Comparison of ENCODE assay signal across 9 mouse cellular contexts in genomic region chr7:81828681-81829378, GRCm38 (mm10). TPM values are rescaled to one million over a fixed set of nuclear protein-coding genes. Genes with fewer than 3 reads are reported as not detected.
A peak's percentile ranks its signal among the peaks of the same experiment; 100 is the strongest.
DNase-seq lines count a peak whose midpoint lies in the region; ATAC-seq and TF ChIP-seq lines count a peak whose summit lies in the region.
"Had no signal": no experiment of that assay in that cellular context is flagged by ENCODE, and none has a peak within 500 bp of the region (broad histone marks: within the 10 kb centered on the region; RNA-seq: fewer than 3 reads in every experiment).

No protein-coding gene starts in this region.

- ATAC-seq in G1E (ENCODE audit: extremely low read depth, insufficient number of reproducible peaks, low FRiP score, poor library complexity, severe bottlenecking), result no peak
- ATAC-seq in forebrain, embryonic 13.5 days, result peak; percentile 80

- H3K9ac ChIP-seq in forebrain, embryonic 13.5 days, result peak overlapping the region; percentile 91

- H3K36me3 ChIP-seq in G1E (replicated peaks), result peaks cover 15% of the 10 kb centered on the region
- no peaks in the 10 kb centered on the region for H3K36me3 ChIP-seq in forebrain, embryonic 13.5 days (ENCODE audit: poor library complexity, severe bottlenecking)

- H3K4me1 ChIP-seq in G1E (ENCODE audit: insufficient read depth, low read depth, low read length), result peaks cover 44% of the 10 kb centered on the region
- H3K4me1 ChIP-seq in forebrain, embryonic 13.5 days, result peaks cover 40% of the 10 kb centered on the region

- TF ChIP-seq CTCF in G1E (IDR thresholded peaks at IDR 0.05; ENCODE audit: low read depth, low read length), result no peak

- H3K27ac ChIP-seq in forebrain, embryonic 13.5 days, result peak overlapping the region; percentile 96

- no peaks in the 10 kb centered on the region for H3K9me3 ChIP-seq in G1E (replicated peaks)
- no peaks in the 10 kb centered on the region for H3K9me3 ChIP-seq in forebrain, embryonic 13.5 days (replicated peaks)

- peak; percentile 23 for DNase-seq in G1E (ENCODE audit: low spot score)
- DNase-seq in c-Kit-positive CD71-positive TER-119-positive erythroid progenitor cells, embryonic 14.5 days (ENCODE audit: low spot score), result peak; percentile 30
- peak; percentile 30 for DNase-seq in heart, postnatal 25 days (ENCODE audit: low spot score)
- peak; percentile 23 for DNase-seq in layer of hippocampus, adult 9-11 months
- DNase-seq in lung, postnatal 10 days, result peak; percentile 56
- peak; percentile 46 for DNase-seq in ovary, postnatal 14 days (ENCODE audit: low spot score)
- peak; percentile 52 for DNase-seq in urinary bladder, adult 2 months (ENCODE audit: low spot score)

- peak overlapping the region; percentile 68 for H3K4me2 ChIP-seq in forebrain, embryonic 13.5 days

- H3K4me3 ChIP-seq in G1E (ENCODE audit: low read depth, low read length), result peak overlapping the region; percentile 93
- peak overlapping the region; percentile 74 for H3K4me3 ChIP-seq in forebrain, embryonic 13.5 days

- WGBS in forebrain, embryonic 13.5 days, result under 1% methylated on average over 73 of the region's 91 CpGs

- intact Hi-C loops in heart, postnatal 25 days (cut with DNase I), result loop anchor here (2.0 kb wide), 3 partner anchors 30 to 106 kb away; partner anchors contain the start of genes 3110040N11Rik, Hdgfl3 and Tm6sf1

- H3K27me3 ChIP-seq in G1E (ENCODE audit: insufficient read depth, low read length), result no peaks in the 10 kb centered on the region
- no peaks in the 10 kb centered on the region for H3K27me3 ChIP-seq in forebrain, embryonic 13.5 days

RNA-seq across cellular contexts. Expression of gene Btbd1, which starts 0.4 kb away (rescaled TPM):
- total RNA-seq in G1E (2014; fragmentation: Nextera tagmentation) (74.6 and 91.0 TPM in 2 replicates), G1E (2017) (91.8 and 102 TPM in 2 replicates)
- 9.2 and 10.7 TPM in 2 replicates for polyA plus RNA-seq in G1E (2012)
- 86.0 and 86.9 TPM in 2 replicates for polyA plus RNA-seq in forebrain, embryonic 13.5 days (2015; fragmentation: Nextera tagmentation; extraction: Ambion mirVana)
- total RNA-seq in heart, postnatal 25 days (2021), result 100 to 1,000 TPM; 121 to 134 TPM
- 54.1 and 60.4 TPM in 2 replicates for polyA plus RNA-seq in urinary bladder, adult 2 months (2012; rRNA removed)

RNA-seq across cellular contexts. Expression of gene Gm10160, which starts 26.8 kb away (rescaled TPM):
- total RNA-seq in G1E (2014; fragmentation: Nextera tagmentation) (not detected in 2 replicates), G1E (2017) (not detected in 2 replicates)
- not detected in 2 replicates for polyA plus RNA-seq in G1E (2012)
- polyA plus RNA-seq in forebrain, embryonic 13.5 days (2015; fragmentation: Nextera tagmentation; extraction: Ambion mirVana), result not detected in 2 replicates
- total RNA-seq in heart, postnatal 25 days (2021), result not detected
- polyA plus RNA-seq in urinary bladder, adult 2 months (2012; rRNA removed), result not detected in 2 replicates
- polyA plus RNA-seq: large intestine, adult 2 months had no signal

RNA-seq across cellular contexts. Expression of gene Tm6sf1, which starts 30.0 kb away (rescaled TPM):
- total RNA-seq in G1E (2014; fragmentation: Nextera tagmentation), result not detected in 2 replicates
- 0.11 and 0.23 TPM in 2 replicates for total RNA-seq in G1E (2017)
- not detected in 2 replicates for polyA plus RNA-seq in G1E (2012)
- 7.2 and 8.8 TPM in 2 replicates for polyA plus RNA-seq in forebrain, embryonic 13.5 days (2015; fragmentation: Nextera tagmentation; extraction: Ambion mirVana)
- 10 to 100 TPM; 13.1 to 13.4 TPM for total RNA-seq in heart, postnatal 25 days (2021)
- polyA plus RNA-seq in urinary bladder, adult 2 months (2012; rRNA removed), result 15.2 and 21.4 TPM in 2 replicates

RNA-seq across cellular contexts. Expression of gene 3110040N11Rik, which starts 39.6 kb away (rescaled TPM):
- total RNA-seq in G1E (2014; fragmentation: Nextera tagmentation) (27.5 and 37.4 TPM in 2 replicates), G1E (2017) (61.7 and 71.2 TPM in 2 replicates)
- polyA plus RNA-seq in G1E (2012), result 20.8 and 23.6 TPM in 2 replicates
- 47.8 and 49.8 TPM in 2 replicates for polyA plus RNA-seq in forebrain, embryonic 13.5 days (2015; fragmentation: Nextera tagmentation; extraction: Ambion mirVana)
- total RNA-seq in heart, postnatal 25 days (2021), result 10 to 100 TPM; 21.8 to 28.5 TPM
- 43.1 and 51.5 TPM in 2 replicates for polyA plus RNA-seq in urinary bladder, adult 2 months (2012; rRNA removed)
